Mouse (Mus musculus) ovary, postnatal 14 days (tissue): Measurements from ENCODE around the gene Crabp2.

ENCODE experiments used
- DNase-seq: peaks from one replicate; pipeline ENCODE4 v3.0.0; 2022; ENCODE audit warnings: low spot score

The Crabp2 gene

DNA sequence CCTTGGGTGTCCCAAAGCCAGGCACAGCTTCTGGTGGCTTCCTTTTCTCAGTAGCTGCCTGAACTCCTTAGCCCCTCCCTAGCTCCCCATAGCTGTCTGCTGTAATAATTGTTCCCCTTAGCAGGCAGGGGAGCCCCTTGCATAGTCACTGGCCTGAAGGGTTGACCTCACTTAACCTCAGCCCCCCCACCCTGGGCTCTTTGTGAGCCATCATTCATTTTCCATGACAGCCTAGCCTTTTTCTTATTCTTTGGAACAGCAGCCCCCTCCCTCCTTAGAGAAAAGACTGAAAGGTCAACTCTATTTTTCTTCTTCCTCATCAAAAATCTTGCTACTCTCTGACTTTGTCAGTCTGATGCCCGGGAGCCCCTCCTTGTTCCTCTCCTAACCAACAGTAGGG lies 10.5 kb downstream of the Crabp2 start:
- DNase-seq: no peak

DNA sequence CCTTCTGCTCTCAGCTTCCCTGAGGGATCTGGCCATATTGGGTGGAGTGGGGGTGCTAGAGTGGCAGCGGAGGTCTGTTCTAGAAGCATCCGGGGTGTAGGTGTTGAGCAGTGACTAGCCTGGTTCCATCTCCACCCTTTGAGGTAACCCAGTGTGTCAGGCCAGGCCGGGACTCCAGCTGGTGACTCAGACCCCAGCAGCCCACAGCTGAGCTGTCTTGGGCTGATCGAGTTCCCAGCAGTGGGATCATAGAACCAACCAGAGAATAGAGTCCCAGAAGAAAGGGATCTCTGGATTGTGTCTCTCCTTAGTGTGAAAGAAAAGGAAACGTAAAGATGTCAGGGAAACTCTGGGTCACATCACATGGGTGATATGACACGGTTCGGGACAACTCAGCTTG lies 10.9 kb downstream of the Crabp2 start:
- DNase-seq: no peak

DNA sequence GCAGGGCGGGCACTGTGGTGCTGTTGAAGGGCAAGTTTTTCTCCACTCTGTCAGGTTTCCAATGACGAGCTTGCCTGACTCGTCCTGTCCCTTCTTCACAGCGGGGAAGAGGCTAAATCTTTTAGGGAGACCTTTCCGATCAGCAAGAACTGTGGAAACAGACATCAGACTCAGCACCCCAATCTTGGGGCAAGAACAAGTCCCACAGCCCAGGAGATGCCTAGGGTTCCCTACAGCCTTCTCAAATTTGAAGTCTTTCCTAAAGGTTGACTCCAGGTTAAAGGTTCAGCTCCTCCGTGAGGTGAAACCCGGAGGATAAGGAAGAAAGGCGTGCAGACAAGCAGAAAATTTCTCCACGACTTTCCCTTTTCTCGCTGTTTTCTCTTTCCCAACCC lies 11.7 kb downstream of the Crabp2 start:
- no peak for DNase-seq

DNA sequence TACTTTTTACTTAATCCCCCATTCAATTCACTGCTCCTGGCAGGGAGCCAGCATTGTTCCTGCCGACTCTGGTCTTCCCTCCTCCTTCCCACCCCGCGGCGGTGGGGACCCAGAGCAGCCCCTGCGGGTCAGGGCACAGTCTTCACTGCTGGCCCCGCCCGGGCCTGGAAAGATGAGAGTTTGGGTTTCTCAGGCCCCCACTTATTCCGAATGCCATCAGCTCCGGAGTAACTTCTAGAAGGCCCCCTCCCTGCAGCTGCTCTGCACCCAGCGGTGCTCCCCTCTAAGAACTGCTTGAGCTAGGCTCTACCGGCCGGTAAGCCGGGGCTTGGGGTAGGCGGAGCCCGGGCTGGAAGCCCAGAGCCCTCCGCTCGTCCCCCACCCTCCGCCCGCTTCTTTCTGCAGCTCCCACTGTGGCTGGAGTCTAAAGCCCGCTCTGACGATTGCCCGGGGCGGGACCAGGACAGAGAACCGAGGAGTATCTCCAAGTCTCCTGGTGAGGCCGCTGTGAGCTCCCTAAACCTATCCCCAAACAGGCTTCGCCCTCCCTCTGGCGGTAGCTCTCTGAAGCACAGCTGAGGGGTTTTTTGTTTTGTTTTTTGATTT lies 12.2 kb downstream of the Crabp2 start:
- DNase-seq: peak; percentile 82

DNA sequence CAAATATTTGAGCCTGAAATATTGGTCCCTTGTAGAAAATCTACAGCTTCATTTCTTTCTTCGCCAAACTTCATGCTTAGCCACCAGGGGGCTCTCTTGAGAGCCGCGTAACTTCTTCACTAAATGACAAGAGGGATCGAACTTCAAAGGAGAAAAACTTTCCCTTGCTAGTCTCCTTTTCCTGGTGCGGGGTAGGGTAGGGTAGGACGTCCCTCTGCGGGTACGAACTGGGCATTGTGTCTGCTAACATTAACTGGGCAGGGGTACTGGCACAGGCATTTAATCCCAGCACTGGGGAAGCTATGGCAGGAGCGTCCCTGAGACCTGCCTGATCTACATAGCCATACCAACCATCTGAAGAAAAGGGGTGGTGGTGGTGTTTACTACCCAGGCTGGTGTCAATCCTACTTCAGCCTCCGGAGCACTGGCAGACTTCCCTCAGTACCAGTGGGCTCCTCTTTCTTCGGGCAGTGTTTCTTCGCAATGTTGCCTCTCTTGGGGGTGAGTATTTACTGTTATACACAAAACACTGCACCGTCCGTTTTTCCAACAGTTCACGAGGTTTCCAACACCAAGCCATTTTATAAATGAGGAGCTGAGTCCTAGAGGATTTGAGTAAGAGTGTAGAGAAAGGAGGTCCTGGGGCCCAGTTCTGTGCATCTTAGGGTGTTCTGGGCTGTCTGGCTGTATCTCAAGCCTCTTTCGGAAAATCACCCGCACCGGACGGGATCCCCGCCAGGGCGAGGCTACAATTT lies 21.9 kb downstream of the Crabp2 start:
- DNase-seq: no peak

DNA sequence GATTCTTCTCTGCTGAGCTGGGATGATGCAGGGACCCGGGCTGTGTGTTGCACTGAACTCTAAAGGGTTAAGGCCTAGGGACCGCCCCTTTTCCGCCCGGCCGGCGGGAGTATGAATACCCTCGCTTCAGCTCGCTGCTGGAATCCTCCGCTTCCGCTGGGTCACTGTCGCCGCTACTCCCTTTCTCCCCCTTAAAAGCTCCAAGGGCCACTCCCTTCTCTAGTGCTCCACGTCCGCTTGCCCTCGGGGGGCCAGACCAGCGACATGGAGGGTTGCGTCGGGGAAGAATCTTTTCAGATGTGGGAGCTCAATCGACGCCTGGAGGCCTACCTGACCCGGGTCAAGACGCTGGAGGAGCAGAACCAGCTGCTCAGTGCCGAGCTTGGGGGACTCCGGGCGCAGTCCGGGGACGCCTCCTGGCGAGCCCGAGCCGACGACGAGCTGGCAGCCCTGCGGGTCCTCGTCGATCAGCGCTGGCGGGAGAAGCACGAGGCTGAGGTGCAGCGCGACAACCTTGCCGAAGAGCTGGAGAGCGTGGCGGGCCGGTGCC lies 22.5 kb downstream of the Crabp2 start, which contains the start of gene Nes:
TSS of gene Nes (plus strand) at position 140 of the 550 bp plus-strand sequence.
- DNase-seq: no peak

DNA sequence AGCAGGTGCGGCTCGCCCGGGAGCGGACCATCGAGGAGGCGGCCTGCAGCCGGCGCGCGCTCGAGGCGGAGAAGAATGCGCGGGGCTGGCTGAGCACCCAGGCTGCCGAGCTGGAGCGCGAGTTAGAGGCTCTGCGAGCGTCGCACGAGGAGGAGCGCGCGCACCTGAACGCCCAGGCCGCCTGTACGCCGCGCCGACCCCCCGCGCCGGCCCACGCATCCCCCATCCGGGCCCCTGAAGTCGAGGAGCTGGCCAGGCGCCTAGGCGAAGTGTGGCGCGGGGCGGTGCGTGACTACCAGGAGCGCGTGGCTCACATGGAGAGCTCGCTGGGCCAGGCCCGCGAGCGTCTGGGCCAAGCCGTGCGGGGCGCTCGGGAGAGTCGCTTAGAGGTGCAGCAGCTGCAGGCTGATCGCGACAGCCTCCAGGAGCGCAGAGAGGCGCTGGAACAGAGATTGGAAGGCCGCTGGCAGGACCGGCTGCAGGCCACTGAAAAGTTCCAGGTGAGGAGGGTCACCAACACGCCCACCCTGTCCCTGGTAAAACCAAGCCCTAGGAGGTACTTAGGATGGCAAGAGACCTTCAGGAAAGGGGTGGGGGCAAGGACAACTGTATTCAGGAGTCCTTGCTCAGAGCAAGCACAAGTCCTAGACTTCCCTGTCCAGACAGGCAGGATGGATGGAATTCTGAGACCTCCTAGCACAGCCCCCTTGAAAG lies 23.2 kb downstream of the Crabp2 start:
- DNase-seq: no peak

DNA sequence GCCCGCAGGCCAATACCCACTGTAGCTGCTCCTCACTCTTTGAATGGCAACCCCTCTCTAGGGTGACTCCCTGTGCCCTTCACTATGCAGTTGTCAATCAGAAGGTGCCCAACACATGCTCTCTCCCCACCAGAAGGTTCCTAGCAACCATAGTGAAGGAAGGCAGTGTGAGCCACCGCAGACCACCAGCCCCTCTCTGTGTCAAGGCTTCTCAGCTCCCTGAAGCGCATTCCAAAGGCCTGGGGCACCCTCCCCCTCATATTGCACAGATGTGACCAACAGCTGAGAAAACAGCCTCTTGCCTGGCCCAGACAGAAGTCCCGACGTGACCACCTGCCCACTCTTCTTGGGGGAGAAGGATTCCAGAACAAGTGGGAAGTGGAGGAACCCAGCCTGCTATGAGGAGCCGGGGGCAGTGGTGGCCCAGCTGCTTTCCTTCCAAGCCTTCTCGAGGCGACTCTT lies 23.8 kb downstream of the Crabp2 start:
- no peak for DNase-seq

DNA sequence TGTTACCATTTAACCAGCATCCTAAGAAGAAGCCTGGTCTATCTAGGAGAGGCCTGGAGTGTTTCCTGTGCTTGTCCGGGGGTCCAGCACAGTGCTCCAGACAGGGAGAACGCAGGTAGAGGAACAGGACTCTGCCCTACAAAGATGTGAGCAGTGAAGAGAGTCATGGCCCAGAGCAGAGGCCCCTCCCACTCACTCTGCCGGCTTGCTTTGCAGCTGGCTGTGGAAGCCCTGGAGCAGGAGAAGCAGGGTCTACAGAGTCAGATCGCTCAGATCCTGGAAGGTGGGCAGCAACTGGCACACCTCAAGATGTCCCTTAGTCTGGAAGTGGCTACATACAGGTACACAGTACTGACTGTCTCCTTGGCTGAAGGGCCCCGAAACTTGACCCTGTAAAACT lies 24.3 kb downstream of the Crabp2 start:
- DNase-seq: no peak

DNA sequence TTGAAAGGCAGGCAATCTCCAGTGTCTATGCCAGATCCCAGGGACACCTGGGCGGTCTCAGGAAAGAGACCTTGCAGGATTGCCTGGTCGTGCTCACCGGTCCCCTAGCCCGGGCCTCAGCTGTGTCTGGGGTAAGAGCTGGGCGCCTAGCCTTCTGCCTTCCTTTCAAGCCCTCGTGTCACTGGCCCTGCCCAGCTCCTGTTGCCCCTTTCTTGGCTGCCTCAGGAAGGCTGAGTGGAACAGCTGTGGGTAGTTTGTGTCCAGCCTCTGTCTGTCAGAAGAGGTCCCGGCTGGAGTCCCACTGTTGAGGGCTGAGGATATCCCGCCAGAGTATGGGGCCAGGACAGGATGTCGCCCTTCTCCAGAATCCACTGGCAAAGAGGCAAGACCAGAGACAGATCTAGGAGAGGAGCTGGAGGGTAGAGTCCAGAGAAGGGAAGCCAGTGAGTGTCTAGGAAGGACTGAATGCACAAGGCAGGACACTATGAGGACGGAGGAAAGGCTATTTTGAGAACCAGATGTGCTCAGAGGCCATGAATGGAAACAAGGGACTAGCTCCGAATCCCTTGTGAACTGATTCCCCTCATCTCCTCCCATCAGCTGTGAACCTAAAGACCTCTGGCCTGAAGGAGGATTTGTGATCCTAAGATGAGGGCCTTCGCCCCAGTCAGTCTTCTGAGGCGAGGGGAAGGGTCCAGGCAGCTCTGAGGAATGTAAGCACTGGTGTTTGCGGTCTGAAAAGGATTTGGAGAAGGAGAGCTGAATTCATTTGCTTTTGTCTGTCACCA lies 25.3 kb downstream of the Crabp2 start:
- DNase-seq: no peak

DNA sequence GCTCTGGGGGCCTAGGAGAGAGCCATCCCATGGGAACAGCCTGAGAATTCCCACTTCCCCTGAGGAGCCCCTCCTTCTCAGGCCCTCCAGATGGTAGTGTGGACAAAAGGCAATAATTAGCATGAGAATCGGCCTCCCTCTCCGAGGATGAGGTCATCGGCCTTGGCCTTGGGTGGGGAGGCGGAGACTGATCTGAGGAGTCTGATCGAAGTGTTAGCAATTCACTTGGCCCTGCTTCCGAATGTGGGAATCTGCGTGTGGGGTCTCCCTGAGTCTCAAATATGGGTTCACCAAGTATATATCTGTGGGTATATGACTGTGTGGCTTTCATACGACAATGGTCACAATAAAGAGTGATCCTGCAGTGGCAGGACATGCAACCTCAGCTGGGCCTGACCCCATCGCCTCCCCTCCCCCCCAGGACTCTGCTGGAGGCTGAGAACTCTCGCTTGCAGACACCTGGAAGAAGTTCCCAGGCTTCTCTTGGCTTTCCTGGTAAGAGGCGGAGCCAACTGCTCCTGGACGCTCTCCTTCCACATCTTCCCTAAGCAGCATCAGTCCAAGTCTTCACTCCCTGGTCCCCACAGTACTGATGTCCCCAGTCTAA lies 26.0 kb downstream of the Crabp2 start:
- DNase-seq: no peak

DNA sequence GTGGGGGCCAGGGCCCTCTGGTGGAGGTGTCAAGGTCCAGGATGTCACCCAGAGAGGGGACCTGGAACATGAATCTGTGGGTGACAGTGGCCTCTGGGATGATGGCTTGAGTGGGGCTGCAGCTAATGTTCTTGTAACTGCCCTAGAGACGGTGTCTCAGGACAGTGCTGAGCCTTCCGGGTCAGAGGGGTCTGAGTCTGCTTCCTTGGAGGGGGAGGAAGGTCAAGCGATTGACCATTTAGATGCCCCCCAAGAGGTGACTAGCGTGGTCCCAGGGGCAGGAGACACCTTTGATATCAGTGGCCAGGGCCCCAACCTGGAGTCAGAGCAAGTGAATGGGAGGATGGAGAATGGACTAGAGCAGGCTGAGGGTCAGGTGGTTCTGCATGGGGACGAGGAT lies 31.0 kb downstream of the Crabp2 start:
- DNase-seq: no peak

DNA sequence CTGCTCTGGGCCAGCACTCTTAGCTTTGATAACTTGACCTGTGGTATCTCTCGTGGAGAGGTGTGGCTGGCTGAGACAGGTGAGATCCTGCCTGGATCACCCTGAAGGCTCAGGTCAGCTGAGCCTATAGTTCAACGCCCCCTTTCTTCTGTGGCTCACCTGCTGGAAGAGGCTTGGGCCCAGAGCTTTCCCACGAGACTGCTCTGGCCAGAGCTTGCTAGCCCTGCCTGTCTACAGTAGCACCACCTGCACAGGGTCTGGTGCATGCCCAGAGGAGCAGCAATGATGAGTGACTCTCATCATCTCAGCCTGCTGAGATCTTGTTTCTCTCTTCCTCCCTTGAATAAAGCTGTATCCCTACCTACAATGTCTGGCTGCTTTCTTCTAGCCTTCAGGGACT lies 31.6 kb downstream of the Crabp2 start:
- DNase-seq: no peak

DNA sequence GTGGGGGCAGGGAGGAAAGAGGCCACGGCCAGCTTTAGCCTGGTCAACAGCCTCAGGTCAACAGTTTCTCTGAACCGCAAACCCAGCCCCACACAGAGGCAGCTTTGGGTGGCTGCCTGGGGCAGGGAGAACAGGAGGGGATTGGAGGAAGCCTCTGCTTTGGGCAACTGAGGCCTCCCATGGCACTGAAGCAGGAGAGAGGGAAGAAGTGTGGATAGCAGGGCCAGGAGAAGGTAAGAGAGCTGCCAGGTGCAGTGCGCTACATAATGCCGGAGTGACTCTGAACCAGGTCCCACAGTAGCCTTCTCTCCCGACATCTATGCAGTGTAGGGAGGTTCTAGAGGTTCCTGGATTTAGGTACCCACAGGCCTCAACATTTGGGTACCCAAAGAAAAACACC lies 32.3 kb downstream of the Crabp2 start:
- DNase-seq: no peak

DNA sequence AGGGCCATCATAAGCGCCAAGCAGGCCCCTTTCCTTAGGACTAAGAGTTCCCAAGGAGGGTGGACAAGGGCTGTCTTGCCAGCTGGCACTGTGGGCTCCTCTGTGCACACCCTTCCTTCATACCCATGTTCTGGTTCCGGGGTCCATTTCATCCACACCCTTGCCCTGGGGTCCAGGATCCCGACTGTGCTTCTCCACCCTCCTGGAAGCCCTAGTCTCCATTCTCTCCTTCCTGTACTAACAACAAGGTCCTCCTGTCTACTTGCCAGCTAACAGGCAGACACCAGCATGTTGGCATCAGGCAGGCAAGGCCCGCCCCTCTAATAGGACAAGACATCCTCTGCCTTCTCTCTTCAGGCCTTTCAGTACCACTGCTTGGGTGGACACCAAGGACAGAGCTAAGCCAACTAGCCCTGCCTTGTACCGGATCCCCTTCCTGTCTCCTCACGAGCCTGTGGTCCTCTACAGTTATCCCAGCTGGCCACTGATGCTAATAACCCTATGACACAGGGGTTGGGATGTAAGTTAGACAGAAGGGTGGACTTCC lies 32.8 kb downstream of the Crabp2 start:
- no peak for DNase-seq

DNA sequence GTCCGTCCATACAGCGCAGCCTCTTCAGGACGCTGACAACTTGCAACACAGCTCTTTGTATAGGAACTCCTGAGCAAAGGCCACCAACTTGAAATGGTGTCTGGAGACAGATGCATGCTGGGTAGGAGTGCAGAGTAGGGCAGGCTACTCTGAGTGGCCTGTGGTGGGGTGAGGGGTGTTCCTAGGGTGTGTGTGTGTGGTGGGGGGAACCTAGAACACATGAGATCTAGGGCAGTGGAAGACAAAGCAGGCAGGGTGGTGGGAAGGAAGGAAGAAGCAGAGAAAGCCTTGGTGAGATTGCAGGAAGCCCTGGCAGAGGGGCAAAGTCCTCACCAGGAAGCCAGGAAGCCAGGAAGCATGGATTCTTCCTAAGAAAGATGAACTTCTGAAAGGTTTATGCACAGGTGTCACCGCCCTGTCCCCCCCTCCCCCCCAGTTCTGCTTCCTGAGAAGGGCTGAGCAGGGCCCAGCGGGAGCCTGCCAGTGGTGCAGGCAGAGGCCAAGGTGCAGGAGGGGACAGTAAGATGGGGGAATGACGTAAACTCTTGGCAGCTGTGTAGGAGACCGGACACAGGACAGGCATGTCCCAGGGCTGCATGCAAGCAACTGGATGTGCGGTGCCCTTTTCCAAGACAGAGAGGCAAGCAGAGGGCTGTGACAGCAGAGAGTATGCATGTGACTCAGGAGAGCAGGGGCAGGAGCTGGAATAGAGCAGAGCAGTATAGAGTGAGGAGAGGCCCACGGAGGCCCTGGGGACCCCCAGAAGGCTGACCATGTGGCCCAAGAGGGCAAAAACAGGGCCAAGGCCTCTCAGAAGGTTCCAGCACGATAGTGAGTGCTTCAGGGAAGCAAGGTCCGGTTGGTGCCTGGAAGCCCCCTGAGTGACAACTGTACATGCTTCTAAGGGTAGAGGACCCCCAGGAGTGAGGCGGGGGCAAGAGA lies 33.7 kb downstream of the Crabp2 start:
- DNase-seq: no peak

DNA sequence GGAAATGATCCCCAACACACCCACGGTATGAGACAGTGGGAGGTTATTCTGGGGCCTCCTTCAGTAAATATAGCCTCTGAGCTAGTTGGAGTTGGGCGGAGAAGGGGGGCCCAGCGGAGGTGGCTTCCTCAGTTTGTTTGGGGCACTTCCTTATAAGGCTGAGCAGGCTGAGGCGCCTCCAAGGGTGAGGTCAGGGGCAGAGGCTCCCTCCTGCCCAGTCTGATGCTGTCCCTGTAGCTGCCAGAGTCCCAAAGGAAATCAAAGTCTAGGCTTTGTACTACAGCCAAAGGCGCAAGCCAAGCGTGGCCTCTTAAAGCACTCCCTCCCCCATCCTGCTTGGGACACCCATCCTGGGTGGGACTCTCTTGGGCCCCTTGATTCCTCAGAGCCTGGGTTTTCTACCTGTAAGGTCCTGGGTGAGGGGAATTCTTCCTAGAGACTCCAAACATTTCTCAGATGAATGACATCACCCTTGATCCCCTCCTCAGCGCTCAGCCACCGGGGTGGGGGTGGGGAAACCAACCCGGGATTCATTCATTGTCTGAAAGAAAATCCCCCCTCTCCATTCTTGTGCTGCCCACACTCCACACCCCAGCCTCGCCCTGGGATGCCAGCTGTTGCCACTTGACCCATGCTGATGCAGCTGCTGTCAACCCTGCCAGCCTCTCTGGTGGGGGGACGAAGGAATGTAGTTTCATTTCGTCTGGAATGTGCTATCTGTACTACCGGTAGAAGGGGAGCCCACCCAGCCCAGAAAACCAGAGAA lies 34.6 kb downstream of the Crabp2 start:
- DNase-seq: no peak

DNA sequence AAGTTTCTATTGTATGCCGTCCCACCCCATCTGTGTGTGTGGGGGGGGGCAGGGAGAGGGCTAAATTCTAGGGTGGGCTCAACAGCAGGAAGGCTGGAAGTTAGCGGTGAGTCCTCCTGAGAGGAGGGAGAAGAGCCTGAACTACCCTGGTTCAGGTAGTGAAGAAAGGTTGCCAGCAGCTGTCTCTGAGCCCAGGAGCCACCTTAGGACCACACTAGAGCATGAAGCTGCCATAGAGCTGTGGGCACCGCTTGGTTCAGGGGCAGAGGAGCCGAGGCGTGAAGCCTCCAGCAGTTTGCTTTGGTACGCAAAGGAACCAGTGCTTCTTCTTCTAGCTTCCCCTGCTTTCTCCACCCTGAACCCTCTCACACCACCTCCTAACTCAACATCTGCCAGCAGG lies 35.2 kb downstream of the Crabp2 start:
- no peak for DNase-seq

DNA sequence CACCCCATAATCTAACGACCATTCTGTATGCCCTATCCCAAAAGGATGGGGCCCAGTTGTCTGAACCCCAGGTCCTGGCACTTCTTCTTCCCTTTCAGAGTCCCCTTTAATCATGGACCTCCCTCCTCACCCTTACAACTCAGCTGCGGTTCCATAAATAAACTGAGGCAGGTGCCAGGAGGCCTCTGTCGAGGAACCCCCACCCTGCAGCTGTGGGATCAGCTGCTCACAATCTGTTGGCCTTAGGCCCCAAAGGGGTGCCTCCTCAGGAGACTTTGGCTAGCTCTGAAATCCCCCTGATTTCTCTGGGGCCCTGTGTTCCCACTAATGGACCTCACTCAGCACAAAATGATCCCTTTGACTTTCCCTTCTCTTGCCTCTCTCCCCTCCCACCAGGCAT lies 35.6 kb downstream of the Crabp2 start:
- no peak for DNase-seq
